Mouse (Mus musculus): Measurements from ENCODE around the gene Nxph3. TPM values are rescaled to one million over a fixed set of nuclear protein-coding genes. Genes with fewer than 3 reads are reported as not detected.

The Nxph3 gene
- polyA plus RNA-seq, 1 experiment from 2014 or later = 1.2 TPM

- no peak for ATAC-seq
- H3K9me3 ChIP-seq (ENCODE audit: low read length) = no peaks in the 10 kb centered on the region
- H3K36me3 ChIP-seq (ENCODE audit: insufficient read depth, low read length) = no peaks in the 10 kb centered on the region
- H3K27ac ChIP-seq (ENCODE audit: low read length) = no peak overlapping the region
- H3K27me3 ChIP-seq (replicated peaks; ENCODE audit: insufficient read depth, low read length) = peaks cover 33% of the 10 kb centered on the region
- no peak for DNase-seq (ENCODE audit: low spot score)
- no peak overlapping the region for H3K4me2 ChIP-seq (replicated peaks; ENCODE audit: low read depth, low read length)
- no peak overlapping the region for H3K9ac ChIP-seq (replicated peaks; ENCODE audit: low read depth)
- no peak for TF ChIP-seq CTCF (IDR thresholded peaks at IDR 0.05)
- TF ChIP-seq EP300 (IDR thresholded peaks at IDR 0.05) = no peak
- peaks cover 5% of the 10 kb centered on the region; the same call in 1 of the 2 replicates for H3K4me1 ChIP-seq (ENCODE audit: insufficient read depth, low read depth, low read length)
- no peak overlapping the region for H3K4me3 ChIP-seq (ENCODE audit: low read depth, low read length)
- 65% methylated on average over 6 of the region's 6 CpGs for WGBS
Measured at GRCm38 (mm10) chr11:95512383-95512782, 2.0 kb downstream of the Nxph3 start.

- no peaks in the 10 kb centered on the region for H3K36me3 ChIP-seq (ENCODE audit: insufficient read depth, low read length)
- ATAC-seq (no peak), DNase-seq (ENCODE audit: low spot score) (no peak)
- no peak overlapping the region for H3K27ac ChIP-seq (ENCODE audit: low read length)
- peaks cover 5% of the 10 kb centered on the region; the same call in 1 of the 2 replicates for H3K4me1 ChIP-seq (ENCODE audit: insufficient read depth, low read depth, low read length)
- TF ChIP-seq CTCF (IDR thresholded peaks at IDR 0.05) = no peak
- no peak for TF ChIP-seq EP300 (IDR thresholded peaks at IDR 0.05)
- H3K4me2 ChIP-seq (replicated peaks; ENCODE audit: low read depth, low read length) = no peak overlapping the region
- no peak overlapping the region for H3K9ac ChIP-seq (replicated peaks; ENCODE audit: low read depth)
- H3K27me3 ChIP-seq (replicated peaks; ENCODE audit: insufficient read depth, low read length) = peaks cover 33% of the 10 kb centered on the region
- H3K4me3 ChIP-seq (ENCODE audit: low read depth, low read length) = no peak overlapping the region
- H3K9me3 ChIP-seq (ENCODE audit: low read length) = no peaks in the 10 kb centered on the region
- WGBS = 76% methylated on average over 1 of the region's 1 CpGs
Measured at GRCm38 (mm10) chr11:95511919-95512318, 2.5 kb downstream of the Nxph3 start.

- Histone ChIP-seq H3K4me2 (replicated peaks; ENCODE audit: low read depth, low read length) (no peak overlapping the region), H3K4me1 (ENCODE audit: insufficient read depth, low read depth, low read length) (peaks cover 5% of the 10 kb centered on the region; the same call in 1 of the 2 replicates), H3K36me3 (ENCODE audit: insufficient read depth, low read length) (no peaks in the 10 kb centered on the region), H3K27me3 (replicated peaks; ENCODE audit: insufficient read depth, low read length) (peaks cover 33% of the 10 kb centered on the region), H3K9me3 (ENCODE audit: low read length) (no peaks in the 10 kb centered on the region), H3K27ac (ENCODE audit: low read length) (no peak overlapping the region), H3K4me3 (ENCODE audit: low read depth, low read length) (no peak overlapping the region), H3K9ac (replicated peaks; ENCODE audit: low read depth) (no peak overlapping the region)
- ATAC-seq (no peak), DNase-seq (ENCODE audit: low spot score) (no peak)
- 89% methylated on average over 12 of the region's 12 CpGs for WGBS
- TF ChIP-seq CTCF (IDR thresholded peaks at IDR 0.05) = no peak
- no peak for TF ChIP-seq EP300 (IDR thresholded peaks at IDR 0.05)
Measured at GRCm38 (mm10) chr11:95510631-95511030, 3.7 kb downstream of the Nxph3 start.

- no peak for ATAC-seq
Measured at GRCm38 (mm10) chr11:95509126-95509717, 5.1 kb downstream of the Nxph3 start.

GRCm38 (mm10) chr11:95508211-95508926 lies 6.0 kb downstream of the Nxph3 start:
- peak overlapping the region; percentile 40 for H3K4me2 ChIP-seq (replicated peaks; ENCODE audit: low read depth, low read length)
- TF ChIP-seq EP300 (IDR thresholded peaks at IDR 0.05) = no peak
- TF ChIP-seq CTCF (IDR thresholded peaks at IDR 0.05) = no peak
- peak; percentile 51 for ATAC-seq
- H3K36me3 ChIP-seq (ENCODE audit: insufficient read depth, low read length) = no peaks in the 10 kb centered on the region
- no peak overlapping the region for H3K4me3 ChIP-seq (ENCODE audit: low read depth, low read length)
- H3K9ac ChIP-seq (replicated peaks; ENCODE audit: low read depth) = no peak overlapping the region
- 29% methylated on average over 13 of the region's 13 CpGs for WGBS
- H3K4me1 ChIP-seq (ENCODE audit: insufficient read depth, low read depth, low read length) = peaks cover 3% of the 10 kb centered on the region
- peaks cover 13% of the 10 kb centered on the region for H3K27me3 ChIP-seq (replicated peaks; ENCODE audit: insufficient read depth, low read length)
- H3K9me3 ChIP-seq (ENCODE audit: low read length) = no peaks in the 10 kb centered on the region
- peak; percentile 44 for DNase-seq (ENCODE audit: low spot score)
- no peak overlapping the region for H3K27ac ChIP-seq (ENCODE audit: low read length)

More at GRCm38 (mm10) chr11:95509126-95509717, 5.1 kb downstream of the Nxph3 start:
- Histone ChIP-seq H3K9ac (replicated peaks; ENCODE audit: low read depth) (no peak overlapping the region), H3K4me1 (ENCODE audit: insufficient read depth, low read depth, low read length) (peaks cover 5% of the 10 kb centered on the region; the same call in 1 of the 2 replicates), H3K9me3 (ENCODE audit: low read length) (no peaks in the 10 kb centered on the region), H3K36me3 (ENCODE audit: insufficient read depth, low read length) (no peaks in the 10 kb centered on the region), H3K4me3 (ENCODE audit: low read depth, low read length) (no peak overlapping the region), H3K27ac (ENCODE audit: low read length) (no peak overlapping the region), H3K4me2 (replicated peaks; ENCODE audit: low read depth, low read length) (no peak overlapping the region), H3K27me3 (replicated peaks; ENCODE audit: insufficient read depth, low read length) (peaks cover 22% of the 10 kb centered on the region)
- DNase-seq (ENCODE audit: low spot score) = peak; percentile 26
- WGBS = 65% methylated on average over 6 of the region's 6 CpGs
- TF ChIP-seq CTCF (IDR thresholded peaks at IDR 0.05) (peak; percentile 65), EP300 (IDR thresholded peaks at IDR 0.05) (no peak)

GRCm38 (mm10) chr11:95507785-95508184 lies 6.6 kb downstream of the Nxph3 start:
- H3K4me2 ChIP-seq (replicated peaks; ENCODE audit: low read depth, low read length) = no peak overlapping the region
- ATAC-seq = no peak

More at GRCm38 (mm10) chr11:95507785-95508184, 6.6 kb downstream of the Nxph3 start:
- no peak for TF ChIP-seq CTCF (IDR thresholded peaks at IDR 0.05)
- TF ChIP-seq EP300 (IDR thresholded peaks at IDR 0.05) = no peak
- Histone ChIP-seq H3K4me1 (ENCODE audit: insufficient read depth, low read depth, low read length) (peaks cover 3% of the 10 kb centered on the region), H3K9me3 (ENCODE audit: low read length) (no peaks in the 10 kb centered on the region), H3K36me3 (ENCODE audit: insufficient read depth, low read length) (no peaks in the 10 kb centered on the region), H3K4me3 (ENCODE audit: low read depth, low read length) (no peak overlapping the region), H3K9ac (replicated peaks; ENCODE audit: low read depth) (no peak overlapping the region), H3K27ac (ENCODE audit: low read length) (no peak overlapping the region), H3K27me3 (replicated peaks; ENCODE audit: insufficient read depth, low read length) (peaks cover 7% of the 10 kb centered on the region)
- 74% methylated on average over 5 of the region's 5 CpGs for WGBS
- no peak for DNase-seq (ENCODE audit: low spot score)
